Mouse (Mus musculus) midbrain, embryonic 16.5 days (tissue): ENCODE measurements around the gene Cntrl. TPM values are rescaled to one million over a fixed set of nuclear protein-coding genes. Genes with fewer than 3 reads are reported as not detected.

Experiments
- ATAC-seq: fragments of 200-750 bp; cut with Nextera tagmentation; 2 replicates; pipeline ENCODE4 v1.8.0; 2017; ENCODE audit warnings: moderate TSS enrichment
- H3K27ac ChIP-seq: fragments of 300-500 bp; sonication (generic); 2 replicates; pipeline ENCODE4 v1.5.1; 2014; ENCODE audit warnings: mild to moderate bottlenecking, low read length, mixed read lengths
- H3K27me3 ChIP-seq: fragments of 300-500 bp; sonication (generic); 2 replicates; pipeline ENCODE4 v1.6.1; 2014; ENCODE audit warnings: low read depth, low read length, mixed read lengths; ENCODE audit not compliant: control insufficient read depth, insufficient read depth
- H3K36me3 ChIP-seq: fragments of 300-500 bp; sonication (generic); 2 replicates; pipeline ENCODE4 v1.6.1; 2014; ENCODE audit warnings: mild to moderate bottlenecking, low read length, moderate library complexity, mixed read lengths; ENCODE audit not compliant: control insufficient read depth, insufficient read depth
- H3K4me1 ChIP-seq: fragments of 300-500 bp; sonication (generic); 2 replicates; pipeline ENCODE4 v1.6.1; 2014; ENCODE audit warnings: mild to moderate bottlenecking, low read length, mixed read lengths; ENCODE audit not compliant: control insufficient read depth, insufficient read depth
- H3K4me2 ChIP-seq: fragments of 300-500 bp; sonication (generic); 2 replicates; pipeline ENCODE4 v1.6.1; 2014; ENCODE audit warnings: mild to moderate bottlenecking, low read length, mixed read lengths
- H3K4me3 ChIP-seq: fragments of 300-500 bp; sonication (generic); 2 replicates; pipeline ENCODE4 v1.5.1; 2014; ENCODE audit warnings: low read depth, mild to moderate bottlenecking, low read length, moderate library complexity, mixed read lengths
- H3K9ac ChIP-seq: fragments of 300-500 bp; sonication (generic); 2 replicates; pipeline ENCODE4 v1.6.1; 2014; ENCODE audit warnings: low read depth, low read length, mixed read lengths
- H3K9me3 ChIP-seq: fragments of 300-500 bp; sonication (generic); replicated peaks from 2 replicates; pipeline ENCODE4 v1.6.1; 2014; ENCODE audit warnings: mild to moderate bottlenecking, low read length, mixed read lengths; ENCODE audit not compliant: control insufficient read depth, poor library complexity, severe bottlenecking
- WGBS: fragments of 180-500 bp; shearing (Covaris S2); extraction: QIAGEN DNeasy Blood & Tissue Kit; methylation state at CpG from one replicate; pipeline ENCODE4 v1.1.7; 2014; 5-methylcytosine and 5-hydroxymethylcytosine counted together
- polyA plus RNA-seq: library from polyadenylated mRNA; unstranded; fragments of >200 nt; fragmentation: Nextera tagmentation; extraction: Ambion mirVana; gene quantifications from 2 replicates; pipeline ENCODE4 v1.2.1, GENCODE M21; 2015

The Cntrl gene
- 10.6 TPM in 2 replicates for polyA plus RNA-seq

DNA sequence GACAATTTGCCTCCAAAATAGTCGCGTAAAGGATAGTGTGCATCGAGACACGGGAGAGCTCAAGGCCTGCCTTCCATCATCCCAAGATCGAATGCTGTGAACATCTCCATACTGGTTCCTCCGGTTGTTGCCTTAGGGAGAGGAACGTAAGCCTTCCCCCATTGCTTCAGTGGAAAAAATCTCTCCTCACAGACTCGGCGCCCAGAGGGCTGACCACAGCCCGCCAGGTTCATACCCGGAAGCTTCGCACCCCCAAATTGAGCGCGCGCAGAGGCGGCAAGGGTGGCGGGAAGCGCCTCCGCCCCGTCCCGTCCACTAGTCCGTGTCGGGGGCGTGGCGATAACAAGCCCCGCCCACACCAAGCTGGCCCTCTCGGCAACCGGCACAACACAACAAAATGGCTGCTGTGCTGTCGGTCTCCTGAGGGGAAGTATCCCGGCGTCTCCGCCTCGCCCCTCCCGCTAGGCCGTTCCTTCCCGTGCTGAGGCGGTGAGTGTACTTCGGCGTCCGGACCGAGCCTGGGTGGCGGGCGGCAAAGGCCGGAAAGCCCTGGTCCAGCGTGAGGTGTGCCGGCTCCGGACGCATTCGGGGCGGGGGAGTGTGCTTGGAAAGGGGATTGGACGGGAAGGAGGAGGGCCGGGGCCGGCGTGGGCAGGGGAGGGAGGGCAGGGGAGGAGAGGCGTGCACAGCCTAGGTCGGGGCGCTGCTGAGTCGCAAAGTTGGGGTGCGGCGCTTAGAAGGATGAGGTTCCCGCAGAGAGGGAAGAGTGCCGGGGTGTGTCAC is at the start of gene Cntrl:
TSS of gene Cntrl (plus strand) at position 352 of the 783 bp plus-strand sequence.
- Histone ChIP-seq H3K36me3 (no peaks in the 10 kb centered on the region), H3K4me2 (peak within 1 kb of the TSS; percentile 62), H3K27me3 (no peaks in the 10 kb centered on the region), H3K9me3 (no peaks in the 10 kb centered on the region), H3K9ac (peak within 1 kb of the TSS; percentile 87), H3K27ac (peak within 1 kb of the TSS; percentile 82), H3K4me3 (peak within 1 kb of the TSS; percentile 71), H3K4me1 (peaks cover 3% of the 10 kb centered on the region)
- peak; percentile 96 for ATAC-seq
- WGBS: 1% methylated on average over 61 of the region's 62 CpGs

GRCm38 (mm10) chr2:35060256-35060655 is 49.0 kb upstream of the Cntrl start:
- H3K4me2 ChIP-seq: no peak overlapping the region
- H3K9ac ChIP-seq: no peak overlapping the region
- H3K4me1 ChIP-seq: no peaks in the 10 kb centered on the region
- ATAC-seq: no peak
- no peak overlapping the region for H3K27ac ChIP-seq
- 92% methylated on average over 5 of the region's 5 CpGs for WGBS
- H3K9me3 ChIP-seq: no peaks in the 10 kb centered on the region
- no peaks in the 10 kb centered on the region for H3K27me3 ChIP-seq
- no peaks in the 10 kb centered on the region for H3K36me3 ChIP-seq
- H3K4me3 ChIP-seq: no peak overlapping the region

- no peak for ATAC-seq
- no peak overlapping the region for H3K4me3 ChIP-seq
- 86% methylated on average over 6 of the region's 6 CpGs for WGBS
Measured at GRCm38 (mm10) chr2:35060897-35061296, 48.4 kb upstream of the Cntrl start.

GRCm38 (mm10) chr2:35061338-35061737 is 48.0 kb upstream of the Cntrl start, which contains the start of gene Hc:
Gene Hc, minus strand, starts transcription at chr2:35061438.
- H3K4me3 ChIP-seq: no peak within 1 kb of the TSS
- no peaks in the 10 kb centered on the region for H3K9me3 ChIP-seq
- no peak within 1 kb of the TSS for H3K9ac ChIP-seq
- H3K27me3 ChIP-seq: no peaks in the 10 kb centered on the region
- no peak for ATAC-seq
- WGBS: 84% methylated on average over 5 of the region's 5 CpGs
- no peaks in the 10 kb centered on the region for H3K4me1 ChIP-seq
- H3K36me3 ChIP-seq: no peaks in the 10 kb centered on the region
- H3K27ac ChIP-seq: no peak within 1 kb of the TSS
- no peak within 1 kb of the TSS for H3K4me2 ChIP-seq

More at GRCm38 (mm10) chr2:35060897-35061296, 48.4 kb upstream of the Cntrl start:
- Histone ChIP-seq H3K4me1 (no peaks in the 10 kb centered on the region), H3K9ac (no peak overlapping the region), H3K27ac (no peak overlapping the region), H3K27me3 (no peaks in the 10 kb centered on the region), H3K9me3 (no peaks in the 10 kb centered on the region), H3K4me2 (no peak overlapping the region), H3K36me3 (no peaks in the 10 kb centered on the region)

DNA sequence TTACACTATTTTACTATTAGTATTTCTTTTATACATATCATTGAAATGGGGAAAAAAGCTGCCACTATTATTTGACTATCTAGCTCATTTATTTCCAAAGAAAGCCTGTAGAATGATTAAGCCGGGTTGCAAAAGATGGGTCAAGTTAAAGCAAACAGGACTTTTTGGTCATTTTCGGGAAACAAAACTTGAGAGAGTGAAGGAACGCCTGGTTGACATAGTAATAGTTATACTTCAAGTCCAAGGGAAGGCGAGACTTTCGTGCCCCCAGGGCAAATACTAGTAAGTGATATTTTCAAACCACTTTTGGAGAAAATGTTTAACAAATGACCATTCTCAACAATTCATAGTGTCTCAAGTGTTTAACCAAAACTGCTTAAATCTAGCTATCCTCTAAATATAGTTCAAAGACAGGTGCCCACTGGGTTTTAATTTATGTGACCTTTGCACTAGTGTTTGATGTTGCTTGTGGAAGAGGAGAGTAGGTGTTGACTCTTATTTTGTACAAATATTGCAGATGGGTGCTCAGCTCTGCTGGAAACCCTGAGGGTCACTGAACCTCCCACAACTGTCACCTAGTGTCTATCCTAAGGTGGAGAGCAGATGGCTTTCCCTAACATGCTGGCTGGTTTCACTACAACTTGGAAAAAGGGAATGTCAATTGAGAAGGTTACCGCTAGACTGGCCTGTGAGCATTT is 45.8 kb upstream of the Cntrl start:
- H3K9ac ChIP-seq: no peak overlapping the region
- ATAC-seq: no peak
- no peaks in the 10 kb centered on the region for H3K4me1 ChIP-seq
- WGBS: 96% methylated on average over 6 of the region's 6 CpGs
- no peaks in the 10 kb centered on the region for H3K36me3 ChIP-seq
- H3K27ac ChIP-seq: no peak overlapping the region
- H3K27me3 ChIP-seq: no peaks in the 10 kb centered on the region
- H3K4me2 ChIP-seq: no peak overlapping the region
- no peak overlapping the region for H3K4me3 ChIP-seq
- no peaks in the 10 kb centered on the region for H3K9me3 ChIP-seq

GRCm38 (mm10) chr2:35066525-35067082 is 42.7 kb upstream of the Cntrl start:
- Histone ChIP-seq H3K4me2 (no peak overlapping the region), H3K9me3 (no peaks in the 10 kb centered on the region), H3K4me3 (no peak overlapping the region), H3K36me3 (no peaks in the 10 kb centered on the region), H3K27me3 (no peaks in the 10 kb centered on the region), H3K9ac (no peak overlapping the region), H3K27ac (no peak overlapping the region), H3K4me1 (no peaks in the 10 kb centered on the region)
- no peak for ATAC-seq
- 93% methylated on average over 13 of the region's 13 CpGs for WGBS

DNA sequence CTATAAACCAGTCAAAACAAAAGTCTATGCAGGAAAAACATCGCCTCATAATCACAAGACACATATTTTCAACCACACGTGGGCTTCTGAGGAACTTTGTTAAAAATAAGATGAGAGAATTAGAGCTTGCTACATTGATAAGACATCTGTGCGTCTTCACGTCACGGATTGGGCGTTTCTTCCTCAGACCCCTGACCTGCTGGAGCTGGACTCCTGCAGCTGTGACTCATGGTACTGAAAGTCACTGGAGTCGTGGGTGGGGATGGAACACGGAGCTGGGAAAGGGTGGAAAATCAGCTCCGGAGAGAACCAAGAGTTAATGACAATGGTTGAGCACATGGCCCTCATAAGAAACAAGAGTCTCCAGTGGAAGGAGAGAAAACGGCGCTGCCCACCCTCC is 42.2 kb upstream of the Cntrl start:
- no peaks in the 10 kb centered on the region for H3K36me3 ChIP-seq
- no peak for ATAC-seq
- 94% methylated on average over 11 of the region's 11 CpGs for WGBS

GRCm38 (mm10) chr2:35069124-35069523 is 40.2 kb upstream of the Cntrl start:
- Histone ChIP-seq H3K9ac (no peak overlapping the region), H3K36me3 (no peaks in the 10 kb centered on the region), H3K4me3 (no peak overlapping the region), H3K9me3 (no peaks in the 10 kb centered on the region; the same call in 1 of the 2 replicates), H3K4me1 (no peaks in the 10 kb centered on the region), H3K27me3 (no peaks in the 10 kb centered on the region), H3K4me2 (no peak overlapping the region), H3K27ac (no peak overlapping the region)
- WGBS: 94% methylated on average over 1 of the region's 1 CpGs
- no peak for ATAC-seq

More for the DNA sequence above, 42.2 kb upstream of the Cntrl start:
- H3K27me3 ChIP-seq: no peaks in the 10 kb centered on the region
- H3K4me2 ChIP-seq: no peak overlapping the region
- no peak overlapping the region for H3K9ac ChIP-seq
- no peak overlapping the region for H3K27ac ChIP-seq
- H3K4me3 ChIP-seq: no peak overlapping the region
- no peaks in the 10 kb centered on the region for H3K9me3 ChIP-seq
- H3K4me1 ChIP-seq: no peaks in the 10 kb centered on the region

GRCm38 (mm10) chr2:35070275-35070674 is 39.0 kb upstream of the Cntrl start:
- H3K9ac ChIP-seq: no peak overlapping the region
- no peak for ATAC-seq

More at GRCm38 (mm10) chr2:35070275-35070674, 39.0 kb upstream of the Cntrl start:
- no peak overlapping the region for H3K4me2 ChIP-seq
- no peak overlapping the region for H3K27ac ChIP-seq
- no peaks in the 10 kb centered on the region for H3K36me3 ChIP-seq
- H3K9me3 ChIP-seq: no peaks in the 10 kb centered on the region; the same call in 1 of the 2 replicates
- H3K4me3 ChIP-seq: no peak overlapping the region
- H3K27me3 ChIP-seq: no peaks in the 10 kb centered on the region
- H3K4me1 ChIP-seq: no peaks in the 10 kb centered on the region
- WGBS: 88% methylated on average over 4 of the region's 4 CpGs
